Mouse (Mus musculus): ENCODE measurements around the gene Med15.

DNA sequence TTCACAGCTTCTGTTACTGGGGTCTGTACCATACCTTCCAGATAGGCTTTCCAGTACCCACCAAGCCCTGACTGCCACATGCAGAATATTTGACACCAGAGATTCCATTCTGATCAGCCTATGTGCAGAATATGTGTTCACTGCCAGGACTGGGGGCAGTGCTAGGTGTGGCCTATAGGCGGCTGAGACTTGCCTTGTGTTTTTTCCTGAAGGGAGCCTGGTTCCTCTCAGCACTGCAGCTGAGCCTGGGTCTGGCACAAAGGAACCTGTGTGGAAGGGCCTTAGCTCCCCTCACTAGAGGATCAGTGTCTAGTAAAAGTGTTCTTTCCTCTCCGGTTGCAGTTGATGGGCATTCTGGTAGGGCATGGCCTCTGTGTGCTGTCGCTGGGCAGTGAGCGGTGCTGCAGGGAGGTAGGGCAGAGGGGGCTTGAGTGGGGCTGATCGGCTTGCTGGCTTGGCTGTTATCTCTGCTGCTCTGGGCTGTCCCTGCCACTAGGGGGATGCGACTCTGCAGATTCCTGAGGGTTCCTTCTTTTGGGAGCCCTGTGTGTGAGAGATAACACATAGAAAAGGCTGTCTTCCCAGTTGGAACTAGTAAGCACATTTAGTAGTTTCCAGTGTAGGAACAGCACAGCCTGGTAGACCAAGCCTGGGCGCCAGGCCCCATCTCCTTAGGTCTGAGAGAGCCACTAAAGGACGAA, 99.1 kb downstream of the Med15 start:
- TF ChIP-seq CTCF (IDR thresholded peaks at IDR 0.05; ENCODE audit: low read depth) (peak; percentile 66), EP300 (IDR thresholded peaks at IDR 0.05; ENCODE audit: low read depth) (no peak)
